Mouse (Mus musculus): ENCODE data around the gene Atf1. TPM values are rescaled to one million over a fixed set of nuclear protein-coding genes. Genes with fewer than 3 reads are reported as not detected.

Gene Atf1
- total and polyA plus RNA-seq, 3 experiments = 41.8 to 854 (median 183) TPM

DNA sequence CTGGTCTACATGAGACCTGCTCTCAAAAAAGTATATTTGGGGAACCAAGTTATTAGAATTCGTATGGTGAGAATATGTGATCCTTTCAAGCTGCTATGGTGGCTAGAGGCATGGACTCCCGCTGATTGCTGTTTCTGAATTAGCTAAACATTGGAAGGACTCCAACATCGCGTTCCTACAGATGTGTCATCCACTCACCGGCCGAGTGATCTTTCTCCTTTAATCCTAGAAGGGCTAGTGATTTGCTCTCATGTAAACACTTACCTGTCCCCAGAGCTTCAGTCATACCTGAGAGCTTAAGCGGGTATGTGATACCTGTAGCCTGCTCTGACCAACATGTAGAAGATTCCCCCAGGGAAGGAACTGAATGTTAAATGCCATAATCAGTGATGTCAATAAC is 6.7 kb upstream of the Atf1 start:
- no peak for DNase-seq (ENCODE audit: low read depth, low spot score)
- Histone ChIP-seq H3K36me3 (ENCODE audit: control insufficient read depth in 1 of 2, insufficient read depth in 2 of 2, low read length in 2 of 2) (peaks cover 0 to under 1% of the 10 kb centered on the region in 2 experiments; a peak in 1 of 4 replicates), H3K4me1 (ENCODE audit: control insufficient read depth in 1 of 2, insufficient read depth in 2 of 2, low read length in 2 of 2) (peaks cover 0 to 2% of the 10 kb centered on the region in 2 experiments; a peak in 1 of 4 replicates), H3K27me3 (ENCODE audit: control insufficient read depth in 1 of 2, insufficient read depth in 2 of 2, low read length in 2 of 2) (no peaks in the 10 kb centered on the region), H3K9ac (ENCODE audit: control insufficient read depth, low read depth, low read length, poor library complexity, severe bottlenecking) (no peak overlapping the region), H3K79me2 (ENCODE audit: control insufficient read depth, insufficient read depth, low read length, poor library complexity) (no peaks in the 10 kb centered on the region), H3K9me3 (replicated peaks; ENCODE audit: insufficient read depth, low read length) (no peaks in the 10 kb centered on the region), H3K27ac (ENCODE audit: control insufficient read depth, low read depth, low read length) (no peak overlapping the region), H3K4me3 (ENCODE audit: control insufficient read depth in 1 of 2, insufficient read depth in 1 of 2, low read depth in 2 of 2, low read length in 2 of 2) (no peak overlapping the region)
- TF ChIP-seq MAX (IDR thresholded peaks at IDR 0.05; ENCODE audit: low read length) = no peak
- no peak for TF ChIP-seq CTCF (IDR thresholded peaks at IDR 0.05 in 2 of 3, conservative IDR thresholded peaks at IDR 0.05 in 1 of 3; ENCODE audit: control insufficient read depth in 1 of 3, insufficient read depth in 1 of 3, low read depth in 2 of 3, low read length in 3 of 3, poor library complexity in 1 of 3, severe bottlenecking in 1 of 3)
- TF ChIP-seq TAL1 (IDR thresholded peaks at IDR 0.05; ENCODE audit: low read length) = no peak
- TF ChIP-seq MYC (IDR thresholded peaks at IDR 0.05; ENCODE audit: low read depth, low read length) = no peak
- TF ChIP-seq GATA1 (IDR thresholded peaks at IDR 0.05; ENCODE audit: low read depth, low read length) = no peak
- TF ChIP-seq USF1 (IDR thresholded peaks at IDR 0.05; ENCODE audit: low read depth, low read length) = no peak
- no peak for TF ChIP-seq NELFE (IDR thresholded peaks at IDR 0.05; ENCODE audit: low read depth, low read length)
- TF ChIP-seq EP300 (IDR thresholded peaks at IDR 0.05; ENCODE audit: low read depth in 1 of 2, low read length in 2 of 2) = no peak
- no peak for TF ChIP-seq ZNF384 (IDR thresholded peaks at IDR 0.05; ENCODE audit: low read depth, low read length)
- no peak for TF ChIP-seq CHD2 (IDR thresholded peaks at IDR 0.05; ENCODE audit: low read length)
- TF ChIP-seq ZC3H11A (IDR thresholded peaks at IDR 0.05; ENCODE audit: low read depth, low read length) = no peak
- TF ChIP-seq ZKSCAN1 (IDR thresholded peaks at IDR 0.05; ENCODE audit: low read depth, low read length) = no peak
- TF ChIP-seq GABPA (IDR thresholded peaks at IDR 0.05; ENCODE audit: low read depth, low read length) = no peak
- TF ChIP-seq UBTF (IDR thresholded peaks at IDR 0.05; ENCODE audit: borderline replicate concordance, insufficient read depth, low read depth, low read length) = no peak
- no peak for TF ChIP-seq MXI1 (IDR thresholded peaks at IDR 0.05; ENCODE audit: low read depth, low read length)

DNA sequence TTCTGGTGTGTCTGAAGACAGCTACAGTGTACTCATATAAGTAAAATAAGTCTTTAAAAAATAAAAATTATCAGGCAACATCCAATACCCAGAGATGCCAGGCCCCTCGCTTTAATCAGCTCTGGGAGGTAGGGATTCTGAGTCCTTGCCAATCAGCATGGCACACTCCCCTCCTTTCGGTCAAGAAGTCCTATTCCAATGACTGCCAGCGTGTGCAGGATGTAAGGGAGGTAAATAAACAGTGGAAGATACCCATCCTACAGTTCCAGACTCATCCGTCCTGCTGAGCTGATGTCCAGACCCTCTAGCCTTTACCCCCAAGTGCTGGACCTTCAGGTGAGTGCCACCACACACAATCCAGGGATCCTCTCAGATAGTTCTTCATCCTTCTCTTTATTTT is 2.2 kb upstream of the Atf1 start:
- no peaks in the 10 kb centered on the region for H3K9me3 ChIP-seq (replicated peaks; ENCODE audit: insufficient read depth, low read length)
- H3K4me1 ChIP-seq (ENCODE audit: control insufficient read depth in 1 of 2, insufficient read depth in 2 of 2, low read length in 2 of 2) = peaks cover 14 to 25% of the 10 kb centered on the region in 2 experiments
- H3K27ac ChIP-seq (ENCODE audit: control insufficient read depth, low read depth, low read length) = no peak overlapping the region

More for the DNA sequence above, 2.2 kb upstream of the Atf1 start:
- H3K36me3 ChIP-seq (ENCODE audit: control insufficient read depth in 1 of 2, insufficient read depth in 2 of 2, low read length in 2 of 2) = peaks cover 0 to 20% of the 10 kb centered on the region in 2 experiments; a peak in 2 of 4 replicates
- peaks cover 25% of the 10 kb centered on the region for H3K79me2 ChIP-seq (ENCODE audit: control insufficient read depth, insufficient read depth, low read length, poor library complexity)
- no peak overlapping the region for H3K9ac ChIP-seq (ENCODE audit: control insufficient read depth, low read depth, low read length, poor library complexity, severe bottlenecking)
- TF ChIP-seq MAFK (IDR thresholded peaks at IDR 0.05; ENCODE audit: borderline replicate concordance, low read depth, low read length) (no peak), POLR2A (IDR thresholded peaks at IDR 0.05; ENCODE audit: control insufficient read depth in 1 of 2, insufficient read depth in 1 of 2, low read depth in 1 of 2, low read length in 2 of 2, poor library complexity in 1 of 2) (no peak), HCFC1 (IDR thresholded peaks at IDR 0.05; ENCODE audit: low read depth, low read length) (no peak), POLR2AphosphoS5 (IDR thresholded peaks at IDR 0.05; ENCODE audit: borderline replicate concordance, low read depth, low read length) (no peak), CHD1 (IDR thresholded peaks at IDR 0.05; ENCODE audit: low read depth, low read length) (0 out of 2 replicates have a peak, but pooled peaks have one; percentile 53), ZC3H11A (IDR thresholded peaks at IDR 0.05; ENCODE audit: low read depth, low read length) (no peak)
- no peaks in the 10 kb centered on the region for H3K27me3 ChIP-seq (ENCODE audit: control insufficient read depth in 1 of 2, insufficient read depth in 2 of 2, low read length in 2 of 2)
- no peak for DNase-seq (ENCODE audit: low read depth, low spot score)
- no peak overlapping the region for H3K4me3 ChIP-seq (ENCODE audit: control insufficient read depth in 1 of 2, insufficient read depth in 1 of 2, low read depth in 2 of 2, low read length in 2 of 2)

Measured in MEL (cell line).